Mouse (Mus musculus): Measurements from ENCODE around the gene Tk1. TPM values are rescaled to one million over a fixed set of nuclear protein-coding genes. Genes with fewer than 3 reads are reported as not detected.
"Not testable (repeated sequence)": the region's sequence is repeated elsewhere in the genome, so short reads cannot be mapped to it uniquely, and the experiment has no call there.

Gene Tk1
- total RNA-seq, 2 experiments from 2014 or later, result 22.9 to 27.9 TPM

DNA sequence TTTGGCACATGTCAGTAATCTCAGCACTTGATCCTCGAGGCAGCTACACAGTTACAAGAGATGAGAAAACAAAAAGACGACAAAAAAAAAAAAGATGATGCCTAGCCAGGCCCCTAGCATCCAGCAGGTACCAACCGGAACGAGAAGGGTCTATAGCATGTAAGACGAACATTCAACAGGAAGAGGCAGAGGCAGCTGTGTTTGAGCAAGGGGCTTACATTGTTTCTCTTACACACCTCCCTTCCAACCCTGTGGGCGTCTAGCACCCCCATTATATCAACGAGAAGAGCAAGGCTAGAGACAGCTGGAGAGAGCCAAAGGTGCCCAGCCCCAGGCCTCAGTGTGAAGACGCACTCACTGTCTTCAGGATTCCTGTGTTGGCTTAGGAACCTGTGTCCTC is 1.0 kb upstream of the Tk1 start:
- DNase-seq, result no peak
- intact Hi-C loops (cut with DNase I), result loop anchor here (2.0 to 10.0 kb wide), 2 partner anchors 22 to 352 kb away; partner anchors contain the start of gene Birc5

DNA sequence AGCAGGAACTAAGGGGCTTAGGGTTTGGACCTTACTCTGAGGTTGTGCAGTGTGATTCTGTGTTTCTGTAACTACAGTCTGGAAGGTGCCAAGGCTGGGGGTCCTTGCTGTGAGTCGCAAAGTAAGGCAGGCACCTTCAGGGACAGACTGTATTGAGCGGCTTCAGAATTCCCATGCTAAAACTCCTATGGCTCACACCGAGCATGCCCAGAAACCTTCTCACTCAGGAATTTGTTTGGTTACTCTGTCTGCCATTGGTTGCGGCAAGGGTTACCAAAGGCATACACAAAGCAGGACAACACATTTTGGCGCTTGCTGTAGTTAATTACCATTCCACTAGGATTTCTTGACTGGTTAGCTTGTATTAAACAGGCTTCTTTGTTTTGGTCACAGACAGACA is 272 bp upstream of the Tk1 start:
- intact Hi-C loops (cut with DNase I), result loop anchor here (2.0 to 10.0 kb wide), 2 partner anchors 23 to 351 kb away; partner anchors contain the start of gene Birc5
- DNase-seq, result peak in 1 of 2 experiments; percentile 47

DNA sequence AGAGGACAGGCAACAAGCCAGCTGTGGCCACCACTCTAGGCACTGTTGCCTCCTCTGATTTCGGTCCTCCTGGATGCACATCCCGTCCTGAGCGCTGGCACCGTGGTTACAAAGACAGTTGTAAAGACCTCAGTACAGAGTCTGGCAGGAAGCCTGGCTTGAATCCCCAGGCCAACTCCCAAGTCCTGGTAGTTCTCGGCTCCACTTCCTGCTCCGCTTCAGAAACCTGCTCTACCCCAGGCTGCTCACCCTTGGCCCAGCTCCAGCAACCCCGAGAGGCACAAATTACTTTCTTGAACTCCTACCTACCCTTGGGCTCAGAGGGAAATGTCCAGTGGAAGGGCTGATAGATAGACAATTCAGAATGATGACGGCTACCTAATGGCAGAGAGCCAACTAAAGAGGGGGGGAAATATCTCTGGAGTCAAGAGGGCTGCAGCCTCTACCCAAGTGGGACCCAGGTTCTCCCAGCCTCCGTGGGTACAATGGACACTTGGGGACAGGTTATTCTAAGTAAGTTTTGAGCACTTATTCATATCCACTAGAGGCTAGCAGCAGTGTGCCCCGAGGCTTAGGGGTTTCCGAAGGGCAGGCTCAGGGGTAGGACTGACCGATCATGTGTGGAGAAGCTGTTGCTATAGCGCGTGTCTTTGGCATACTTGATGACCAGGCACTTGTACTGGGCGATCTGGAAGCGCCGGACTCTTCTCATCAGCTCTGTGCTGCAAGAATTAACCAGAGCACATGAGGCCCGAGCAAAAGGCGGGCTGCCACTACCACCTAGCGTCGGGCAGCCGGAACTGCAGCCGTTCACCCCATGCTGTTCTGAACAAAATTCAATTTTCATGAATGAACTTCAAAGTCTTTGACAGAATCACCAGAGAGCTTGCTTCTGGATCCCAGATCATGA is 1.6 kb downstream of the Tk1 start:
- intact Hi-C loops (cut with DNase I), result loop anchor here (1.0 to 10.0 kb wide), 2 partner anchors 115 to 350 kb away; no protein-coding TSS in a partner anchor
- DNase-seq, result peak; percentile 88 to 91

DNA sequence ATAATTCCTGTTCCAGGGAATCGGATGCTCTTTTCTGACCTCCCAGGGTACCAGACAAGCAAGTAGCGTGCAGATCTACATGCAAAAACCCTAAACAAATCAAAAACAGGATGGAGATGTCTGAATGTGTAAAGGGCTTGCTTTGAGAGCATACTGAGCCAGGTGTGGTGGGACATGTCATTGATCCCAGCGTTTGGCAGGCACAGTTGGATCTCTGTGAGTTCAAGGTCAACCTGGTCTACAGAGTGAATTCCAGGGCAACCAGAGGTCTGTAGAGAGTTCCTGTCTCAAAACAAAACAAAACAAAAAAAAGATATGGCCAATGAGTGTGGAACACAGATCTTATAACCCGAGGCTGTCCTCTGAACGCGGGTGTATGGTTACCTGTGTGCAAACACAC is 2.5 kb downstream of the Tk1 start:
- DNase-seq, result no peak

DNA sequence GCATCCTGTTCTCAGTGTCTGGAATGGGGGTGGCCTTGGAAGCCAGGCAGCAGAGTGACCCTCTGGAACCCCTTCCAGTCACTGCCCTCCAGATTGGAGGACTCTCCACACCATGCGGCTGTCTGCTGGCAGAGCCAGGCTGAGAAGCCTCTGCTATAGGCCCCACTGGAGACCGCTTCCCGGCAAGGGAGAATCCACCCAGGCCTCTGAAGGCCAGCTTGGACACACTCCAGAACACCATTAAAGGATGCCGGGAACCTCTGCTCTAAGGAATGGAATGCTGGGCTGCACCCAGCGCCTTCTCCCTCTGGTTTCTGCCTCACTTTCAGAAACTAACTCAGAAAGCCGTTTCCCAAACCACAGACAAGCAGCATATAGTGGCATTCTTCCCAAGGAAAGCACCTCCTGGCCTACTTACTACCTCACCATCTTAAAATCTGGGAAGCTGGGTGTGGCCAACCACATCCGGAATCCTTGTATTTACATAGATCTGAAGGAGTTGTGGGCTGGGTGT is 3.1 kb downstream of the Tk1 start:
- DNase-seq, result peak; percentile 66 to 74
- intact Hi-C loops (cut with DNase I), result loop anchor here (10.0 kb wide), 1 partner anchor 348 kb away; no protein-coding TSS in a partner anchor

More for the DNA sequence above, 2.5 kb downstream of the Tk1 start:
- intact Hi-C loops (cut with DNase I), result loop anchor here (10.0 kb wide), 1 partner anchor 349 kb away; no protein-coding TSS in a partner anchor

DNA sequence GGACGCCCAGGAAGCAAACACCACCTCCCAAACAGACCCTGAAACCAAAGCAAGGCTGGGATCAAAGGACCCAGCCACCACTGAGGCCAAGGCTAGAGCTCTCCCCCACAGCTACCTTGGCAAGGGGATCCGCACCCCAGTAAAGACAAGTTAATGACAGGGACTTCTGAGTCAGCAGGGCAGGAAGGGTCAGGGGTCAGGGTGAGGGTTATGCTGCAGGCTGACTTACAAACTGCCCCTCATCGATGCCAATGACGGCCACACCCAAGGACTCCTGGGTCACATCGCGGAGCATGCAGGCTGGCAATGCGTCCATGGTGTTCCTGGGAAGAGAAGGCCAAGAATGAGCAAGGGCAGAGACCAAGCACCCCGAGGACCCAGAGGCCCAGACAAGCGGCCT is 4.0 kb downstream of the Tk1 start:
- DNase-seq, result no peak
- intact Hi-C loops (cut with DNase I), result loop anchor here (10.0 kb wide), 1 partner anchor 347 kb away; no protein-coding TSS in a partner anchor

DNA sequence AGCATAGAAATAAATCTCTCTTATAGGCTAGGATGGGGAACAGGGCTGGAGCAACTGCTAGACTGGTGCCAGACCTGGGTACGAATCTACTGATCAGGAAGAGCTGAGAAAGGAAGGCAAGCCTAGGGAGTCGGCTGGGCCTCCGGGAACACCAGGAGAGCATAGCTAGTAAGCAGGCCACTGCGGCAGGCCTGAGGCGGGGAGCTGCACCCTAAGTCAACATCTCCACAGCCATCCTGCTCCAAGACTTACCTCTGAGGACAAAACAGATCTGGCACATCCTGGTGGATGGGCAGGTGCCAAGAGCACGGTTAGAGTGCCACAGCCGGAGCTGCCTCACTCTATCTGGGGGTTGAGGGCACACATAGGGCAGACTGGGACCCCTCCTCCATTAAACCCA is 5.7 kb downstream of the Tk1 start:
- intact Hi-C loops (cut with DNase I), result loop anchor here (10.0 kb wide), 1 partner anchor 345 kb away; no protein-coding TSS in a partner anchor
- DNase-seq, result no peak

DNA sequence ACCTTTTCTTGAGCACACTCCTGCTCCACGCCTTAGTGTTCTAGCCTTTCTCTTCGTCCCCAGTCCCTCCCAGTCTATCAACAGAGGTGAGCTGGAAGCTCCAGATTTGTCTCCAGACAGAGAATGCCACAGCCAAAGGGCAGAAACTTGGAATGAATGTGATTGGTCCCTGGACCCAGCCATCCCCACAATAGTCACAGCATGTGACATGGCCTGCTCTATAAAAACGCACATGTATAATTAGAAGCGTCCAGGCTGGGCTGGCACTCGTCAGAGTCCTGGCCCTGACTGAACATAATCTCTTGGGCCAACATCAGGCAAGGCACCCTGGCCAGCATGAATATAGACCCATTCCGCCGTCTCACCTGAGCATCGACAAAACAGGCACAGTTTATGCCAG is 6.8 kb downstream of the Tk1 start:
- intact Hi-C loops (cut with DNase I), result no loop called here
- DNase-seq, result peak; percentile 80 to 86

DNA sequence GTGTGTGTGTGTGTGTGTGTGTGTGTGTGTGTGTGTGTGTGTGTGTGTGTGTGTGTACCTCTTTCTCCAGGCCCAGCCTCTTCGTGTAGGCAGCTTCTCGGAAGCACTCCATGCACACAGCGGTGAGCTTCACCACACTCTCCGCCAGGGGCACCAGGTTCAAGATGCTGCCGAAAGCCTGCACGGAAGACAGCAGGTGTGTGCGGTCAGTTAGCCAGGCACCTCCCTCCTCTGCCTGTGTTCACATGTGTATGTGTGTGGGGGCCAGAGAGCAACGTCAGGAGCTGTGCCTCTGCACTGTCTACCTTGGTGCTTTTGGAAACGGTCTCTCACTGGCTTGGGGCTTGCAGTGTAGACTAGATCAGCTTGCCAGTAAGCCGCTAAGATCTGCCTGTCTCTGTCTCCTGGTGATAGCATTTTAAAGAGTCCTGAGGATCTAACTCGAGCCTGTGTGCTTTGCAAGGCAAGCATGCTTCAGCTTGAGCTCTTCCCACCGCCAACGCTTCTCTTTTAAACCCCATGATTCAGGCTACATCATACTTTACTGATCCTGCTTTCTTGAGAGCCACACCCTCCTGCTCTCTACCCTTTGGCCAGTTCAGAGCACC is 9.4 kb downstream of the Tk1 start:
- intact Hi-C loops (cut with DNase I), result no loop called here
- no peak for DNase-seq

DNA sequence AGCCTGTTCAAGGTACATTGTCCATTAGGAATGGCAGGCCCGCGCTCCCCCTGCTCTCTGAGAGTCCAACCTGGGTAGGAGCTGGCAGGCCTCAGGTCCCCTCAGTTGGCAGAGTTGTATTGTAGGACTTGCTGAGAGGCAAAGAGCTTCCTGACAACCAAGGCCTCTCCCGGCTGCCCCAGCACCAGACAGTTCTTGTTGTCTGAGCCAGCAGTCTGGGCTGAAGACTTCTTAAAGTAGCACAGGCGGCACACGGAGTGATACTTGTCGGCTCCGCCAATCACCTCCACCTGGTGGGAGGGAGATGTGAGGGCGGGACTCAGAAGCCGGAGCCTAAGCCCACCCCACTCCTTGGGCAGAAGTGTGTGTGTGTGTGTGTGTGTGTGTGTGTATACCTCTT is 10.0 kb downstream of the Tk1 start:
- DNase-seq; intact Hi-C loops (cut with DNase I): not testable (repeated sequence)

DNA sequence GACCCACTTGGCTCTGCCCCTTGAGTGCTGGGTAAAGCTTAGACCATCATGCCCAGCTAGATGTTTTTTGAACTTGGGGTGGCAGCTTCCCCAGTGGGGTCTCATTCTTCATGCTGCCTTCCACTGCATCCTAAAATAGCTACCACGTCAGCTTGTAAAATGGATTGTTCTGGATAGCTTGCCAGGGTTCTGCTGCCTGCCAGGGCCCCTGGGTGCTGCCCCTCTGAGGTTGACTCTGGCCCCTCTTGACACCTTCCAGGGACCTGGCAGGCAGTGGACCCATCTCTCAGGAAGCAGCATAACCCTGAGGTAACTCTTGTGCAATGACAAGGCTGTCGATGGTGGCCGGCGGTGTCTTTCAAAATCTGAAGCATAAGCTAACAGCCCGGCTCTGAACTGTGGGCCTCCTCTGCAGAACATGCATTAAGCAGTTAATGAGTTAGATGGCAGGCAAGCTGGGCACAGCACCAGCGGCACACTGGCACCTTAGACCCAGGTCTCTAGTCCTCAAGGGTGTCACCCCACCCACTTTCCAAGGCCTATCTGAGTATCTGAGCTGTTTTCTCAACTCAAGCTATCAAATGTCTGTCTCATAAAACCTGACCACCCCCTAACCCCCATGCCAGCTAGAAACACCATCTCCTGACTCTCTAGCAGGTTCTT is 11.1 kb downstream of the Tk1 start:
- no peak for DNase-seq
- intact Hi-C loops (cut with DNase I), result no loop called here

DNA sequence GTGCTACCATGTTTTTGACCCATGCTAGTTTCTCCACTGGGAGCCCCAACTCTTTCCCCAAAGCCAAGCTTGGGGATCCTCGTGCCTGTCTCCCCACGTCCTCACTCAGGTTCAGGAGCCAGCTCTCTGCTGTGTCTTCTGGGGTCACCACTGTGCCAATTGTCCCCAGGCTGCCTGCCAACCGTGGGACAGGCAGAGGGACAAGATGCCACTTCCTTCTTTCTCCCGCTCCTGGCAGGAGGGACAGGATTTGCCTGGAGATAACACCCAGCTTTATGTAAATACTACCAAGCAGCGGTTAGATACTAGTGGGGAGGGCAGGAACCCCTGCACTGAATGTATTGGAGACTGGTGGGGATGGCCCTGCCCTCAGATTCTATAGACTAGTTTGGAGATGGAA is 12.0 kb downstream of the Tk1 start:
- intact Hi-C loops (cut with DNase I), result no loop called here
- DNase-seq, result no peak

DNA sequence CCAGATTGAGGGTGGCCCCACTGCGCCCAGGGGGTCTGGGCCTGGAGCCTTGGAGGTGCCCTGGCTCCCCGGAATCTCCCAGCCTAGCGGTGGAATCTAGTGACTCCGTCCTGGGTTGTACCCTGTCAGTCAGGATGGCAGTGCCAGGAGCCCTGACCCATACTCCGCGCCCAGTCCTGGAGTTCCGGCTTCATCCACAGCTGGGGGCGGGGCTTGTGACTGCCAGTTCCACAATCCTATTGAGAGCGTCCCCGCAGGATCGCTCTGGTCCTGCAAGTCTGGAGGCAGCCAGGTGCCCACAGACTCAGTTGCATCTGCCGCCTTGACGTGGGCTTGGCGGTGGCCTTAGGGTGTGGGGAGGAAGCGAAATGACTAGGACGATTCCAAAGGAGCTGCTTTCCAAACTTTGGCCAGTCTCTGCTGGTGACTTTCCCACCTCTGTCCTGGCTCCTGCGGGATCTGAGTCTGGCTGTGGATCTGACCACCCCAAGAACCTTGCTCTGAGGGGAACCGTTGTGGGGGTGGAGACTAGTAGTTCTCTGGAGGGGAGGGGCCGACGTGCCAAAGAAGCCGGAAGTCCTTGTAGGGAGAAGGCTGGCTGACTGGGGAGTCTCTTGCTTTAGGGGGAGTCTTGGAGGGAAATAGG is 15.4 kb downstream of the Tk1 start:
- intact Hi-C loops (cut with DNase I), result no loop called here
- peak; percentile 91 to 92 for DNase-seq

DNA sequence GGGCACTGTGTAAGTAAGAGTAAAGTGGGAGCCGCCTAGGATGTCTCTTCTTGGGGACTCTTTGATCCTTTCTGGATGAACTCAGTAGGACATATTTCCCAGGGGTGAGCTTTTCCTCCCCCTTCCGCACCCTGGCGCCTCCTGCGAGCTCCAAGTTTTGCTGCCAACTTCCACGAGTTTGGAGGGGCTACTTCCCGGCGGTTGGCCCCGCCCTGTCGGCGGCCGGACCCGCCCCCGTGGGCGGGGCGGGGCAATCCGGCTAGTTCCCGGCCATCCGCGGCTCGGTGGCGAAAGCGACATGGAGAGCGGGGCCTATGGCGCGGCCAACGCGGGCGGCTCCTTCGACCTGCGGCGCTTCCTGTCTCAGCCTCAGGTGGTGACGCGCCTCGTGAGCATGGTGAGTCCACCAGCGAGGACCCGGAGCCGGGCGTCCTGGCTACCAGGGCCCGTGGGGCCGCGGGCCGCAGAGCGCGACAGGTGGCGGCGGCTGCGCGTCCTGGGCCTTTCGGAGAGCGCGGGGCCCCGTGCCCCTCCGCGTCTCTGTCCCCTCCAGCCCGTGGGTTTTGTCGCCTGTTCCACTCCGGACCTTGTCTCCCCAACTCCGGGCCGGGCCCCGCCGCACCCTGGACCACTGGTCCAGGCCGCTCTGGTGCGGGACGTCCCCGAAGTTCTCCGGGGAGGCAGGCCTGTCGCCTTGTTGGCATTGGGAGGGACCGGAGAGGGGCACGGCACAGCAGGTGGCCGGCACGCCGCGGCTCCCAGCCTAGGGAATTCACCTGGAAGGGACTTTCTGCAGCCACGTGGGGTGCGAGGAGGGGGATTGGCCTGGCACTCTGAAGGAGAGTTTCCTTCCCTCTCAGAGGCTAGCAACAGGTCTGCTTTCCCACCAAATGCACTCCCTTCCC is 16.2 kb downstream of the Tk1 start, which contains the start of the genes Gm20708 and Syngr2:
Gm20708 (plus strand) TSS at position 262 of the 905 bp plus-strand sequence.
Syngr2 (plus strand) TSS at position 262 of the 905 bp plus-strand sequence.
- intact Hi-C loops (cut with DNase I), result no loop called here
- DNase-seq, result peak; percentile 83

DNA sequence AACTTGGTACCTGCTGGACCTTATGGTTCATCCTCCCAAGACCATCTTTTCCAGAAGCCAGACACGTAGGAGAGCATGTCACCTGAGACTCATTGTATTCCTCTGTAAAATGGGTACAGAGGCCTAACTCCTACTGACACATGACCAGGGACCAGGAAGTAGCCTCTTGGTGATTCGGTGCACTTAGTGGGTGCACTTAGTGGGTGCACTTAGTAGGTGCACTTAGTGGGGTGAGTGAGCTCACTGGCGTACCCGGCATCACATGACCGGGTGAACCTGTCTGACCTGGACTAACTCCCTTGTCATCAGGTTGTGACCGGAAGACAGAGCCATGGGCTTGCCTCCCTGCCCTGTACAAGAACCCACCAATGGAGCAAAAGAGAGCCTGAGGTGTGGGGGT is 19.1 kb downstream of the Tk1 start:
- no peak for DNase-seq
- intact Hi-C loops (cut with DNase I), result no loop called here

DNA sequence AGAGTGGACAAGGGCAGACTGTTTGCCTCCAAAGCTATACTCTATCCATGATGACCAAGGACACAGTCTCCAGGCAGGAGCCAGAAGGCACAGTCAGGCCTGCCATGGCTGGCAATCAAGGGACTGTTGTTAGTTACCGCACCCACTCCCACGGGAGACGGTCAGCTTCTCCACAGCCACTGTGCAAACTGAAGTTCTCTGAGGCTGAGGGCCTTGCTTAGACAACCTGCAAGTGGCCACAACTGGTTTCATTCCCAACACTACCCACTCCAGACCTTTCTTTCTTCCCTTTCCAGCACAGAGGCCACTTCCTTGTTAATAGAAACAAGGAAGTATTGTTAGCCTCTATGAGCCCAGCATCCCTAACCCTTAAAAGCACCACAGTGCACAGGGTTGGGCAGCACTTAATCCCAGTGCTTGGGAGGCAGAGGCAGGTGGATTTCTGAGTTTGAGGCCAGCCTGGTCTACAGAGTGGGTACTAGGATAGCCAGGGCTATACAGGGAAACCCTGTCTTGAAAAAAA is 22.7 kb downstream of the Tk1 start:
- no peak for DNase-seq
- intact Hi-C loops (cut with DNase I), result no loop called here

DNA sequence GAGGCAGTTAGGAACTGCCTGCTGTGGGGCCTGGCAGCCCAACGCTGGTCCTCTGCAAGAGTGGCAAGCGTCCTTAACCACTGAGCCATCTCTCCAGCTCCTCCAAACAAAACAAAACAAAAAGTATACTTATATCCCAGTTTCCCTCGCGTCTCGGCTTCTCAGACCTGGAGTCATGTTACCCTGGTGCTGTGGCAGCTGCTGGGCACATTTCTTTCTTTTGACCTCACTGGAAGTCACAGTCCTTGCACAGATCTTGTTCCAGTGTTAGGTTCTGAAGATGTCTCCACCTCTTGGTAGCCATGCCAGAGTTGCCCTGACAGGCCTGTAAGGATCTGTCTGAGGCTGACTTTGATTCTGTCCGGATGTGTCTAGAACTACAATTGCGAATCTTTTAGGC is 24.2 kb downstream of the Tk1 start:
- no peak for DNase-seq
- intact Hi-C loops (cut with DNase I), result no loop called here

DNA sequence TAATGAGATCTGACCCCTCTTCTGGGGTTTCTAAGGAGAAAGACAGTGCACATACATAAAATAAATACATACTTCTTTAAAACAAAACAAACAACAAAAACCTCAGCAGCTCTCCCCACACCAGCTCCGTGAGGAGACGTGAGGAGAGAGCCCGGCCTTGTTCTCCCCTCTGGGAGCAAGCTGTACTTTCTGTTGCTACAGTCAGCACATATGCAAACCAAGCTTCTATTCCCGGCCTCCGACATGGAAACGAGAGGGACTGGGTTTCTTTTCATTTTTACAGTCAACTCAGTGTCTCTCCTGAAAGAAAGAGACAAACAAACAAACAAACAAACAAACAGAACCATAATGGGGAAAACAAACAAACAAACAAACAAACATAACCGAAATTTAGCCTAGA is 25.9 kb downstream of the Tk1 start:
- intact Hi-C loops (cut with DNase I), result no loop called here
- DNase-seq, result no peak

DNA sequence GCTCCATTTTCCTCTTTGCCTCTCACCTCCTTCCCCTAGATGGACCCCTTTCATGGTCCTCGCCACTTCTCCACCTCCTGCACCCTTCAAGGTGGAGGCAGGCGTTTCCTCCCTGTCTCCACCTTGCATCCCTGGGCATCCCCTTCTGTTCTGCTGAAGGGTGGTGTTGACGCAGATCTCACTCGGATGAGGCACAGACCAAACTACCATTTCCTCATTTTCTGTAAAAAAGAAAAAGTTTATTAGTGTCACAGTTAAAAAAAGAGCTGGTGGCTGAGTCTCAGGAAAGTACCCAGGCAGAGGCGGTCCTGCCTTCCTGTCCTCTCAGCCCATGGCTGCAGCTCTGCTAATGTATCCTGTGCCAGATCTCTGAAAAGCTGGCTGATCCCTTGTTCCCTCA is 26.7 kb downstream of the Tk1 start:
- DNase-seq, result no peak
- intact Hi-C loops (cut with DNase I), result no loop called here
